Mouse (Mus musculus) liver, embryonic 14.5 days (tissue): ENCODE results near the gene Ccdc83.

ENCODE experiments used
- CTCF ChIP-seq: IDR thresholded peaks from 2 replicates; pipeline ENCODE4 v1.5.1; 2016; ENCODE audit warnings: antibody characterized with exemption, low read depth, control low read depth
- EP300 ChIP-seq: IDR thresholded peaks from 2 replicates; pipeline ENCODE4 v1.6.1; 2016; ENCODE audit warnings: antibody characterized with exemption, low read depth

GRCm38 (mm10) chr7:90201877-90202465 is 63.6 kb downstream of the Ccdc83 start:
- TF ChIP-seq EP300 (no peak), CTCF (no peak)
